Mouse (Mus musculus): Measurements from ENCODE around the gene Cyp4v3.

The Cyp4v3 gene

DNA sequence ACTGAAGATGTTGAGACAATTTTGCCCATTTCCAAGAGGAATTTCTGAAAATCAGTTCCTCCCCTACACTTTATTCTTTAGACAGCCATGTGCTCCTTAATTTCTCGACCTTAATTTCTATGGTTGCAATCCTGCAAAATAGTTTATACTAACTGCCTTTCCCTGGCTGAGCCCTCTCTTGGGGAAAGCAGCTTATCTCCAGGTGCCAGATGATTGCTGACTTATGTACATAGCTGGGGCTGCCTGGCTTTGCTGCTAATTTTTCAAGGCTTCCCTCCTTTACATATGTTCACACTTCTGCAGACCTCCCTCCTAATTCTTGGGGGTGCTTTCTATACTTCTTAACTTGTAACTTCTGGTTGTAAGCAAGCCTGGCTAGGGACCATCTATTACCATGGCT is 12.1 kb downstream of the Cyp4v3 start:
- no peak for DNase-seq (ENCODE audit: low read depth, low spot score)

DNA sequence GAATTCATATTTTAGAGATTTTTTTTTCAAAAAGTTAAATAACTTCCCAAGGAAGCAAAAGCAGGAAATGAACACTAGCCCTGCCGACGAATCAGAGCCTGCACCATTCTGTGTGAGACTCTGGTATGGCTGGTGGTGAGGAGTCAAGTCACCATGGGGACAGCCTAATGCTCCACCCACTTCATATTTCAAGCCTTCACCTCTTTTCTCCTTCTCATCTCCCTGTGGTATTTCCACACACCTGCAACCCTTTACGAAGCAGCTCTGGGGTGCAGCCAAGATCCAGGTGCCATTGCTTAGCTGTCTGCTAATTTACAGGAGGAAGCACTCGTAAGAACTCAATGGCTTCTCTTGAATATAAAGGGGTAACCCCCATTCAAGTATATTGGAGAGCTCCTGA is 22.0 kb downstream of the Cyp4v3 start:
- no peak for DNase-seq (ENCODE audit: low read depth, low spot score)

GRCm38 (mm10) chr8:45308366-45308765 is 24.6 kb downstream of the Cyp4v3 start, which contains the start of gene Gm45753:
TSS of gene Gm45753 (minus strand) at chr8:45308466.
- DNase-seq (ENCODE audit: low read depth, low spot score) = no peak

DNA sequence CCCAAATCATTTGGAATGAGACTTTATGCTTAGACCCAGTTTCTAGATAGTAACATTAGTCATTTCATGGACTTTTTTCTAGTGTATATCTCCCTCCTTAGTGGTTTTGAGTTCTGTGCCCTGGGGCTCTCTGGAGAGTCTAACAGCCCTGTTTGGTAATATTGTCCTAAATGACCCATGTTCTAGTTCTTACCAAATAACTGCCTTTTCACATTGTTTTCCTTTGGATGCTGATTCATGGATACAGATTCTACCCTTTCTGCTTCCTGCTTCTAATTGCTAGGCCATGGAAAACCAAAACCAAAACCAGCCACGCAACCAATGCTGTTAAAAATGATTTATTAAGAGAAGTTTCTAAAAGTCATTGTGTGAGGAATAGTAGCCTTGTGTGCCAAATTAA is 27.5 kb downstream of the Cyp4v3 start:
- DNase-seq (ENCODE audit: low read depth, low spot score) = no peak

DNA sequence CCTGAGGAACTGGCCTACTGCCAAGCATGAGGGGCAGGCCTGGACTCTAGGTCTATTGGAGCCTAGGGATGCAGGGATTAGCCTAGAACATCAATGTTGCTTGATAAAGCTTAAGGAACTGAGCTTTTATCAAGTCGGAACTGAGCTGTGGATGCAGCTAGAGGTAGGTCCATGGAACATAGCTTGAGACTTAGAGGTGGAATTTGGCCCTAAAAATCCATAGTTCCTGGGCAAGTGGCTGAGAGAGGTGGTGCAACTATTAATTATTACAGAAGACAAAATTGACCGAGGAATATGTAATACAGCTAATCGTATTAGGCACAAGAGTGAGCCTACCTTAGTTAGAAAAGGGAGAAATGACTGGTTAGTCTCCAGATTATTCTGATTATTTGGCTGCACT is 28.7 kb downstream of the Cyp4v3 start:
- DNase-seq (ENCODE audit: low read depth, low spot score) = no peak

DNA sequence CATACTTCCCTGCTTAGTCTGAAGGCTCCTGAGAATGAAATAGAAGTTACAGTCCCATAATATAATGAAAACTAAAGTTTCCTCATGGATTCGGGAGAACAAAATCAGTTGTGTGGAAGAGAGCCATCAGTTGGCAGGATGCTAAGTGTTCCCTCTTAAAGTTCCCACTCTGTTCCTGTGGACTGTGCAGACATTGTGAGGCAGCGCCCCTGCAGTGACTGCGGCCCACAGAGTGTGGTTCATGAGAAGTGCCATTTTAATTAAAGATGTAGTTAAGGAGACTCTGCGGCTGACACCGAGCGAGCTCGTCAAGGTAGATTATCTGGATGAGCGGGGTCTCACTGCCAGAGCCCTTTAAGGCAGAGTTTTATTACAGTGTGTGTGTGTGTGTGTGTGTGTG is 30.6 kb downstream of the Cyp4v3 start:
- DNase-seq (ENCODE audit: low read depth, low spot score) = no peak

- DNase-seq (ENCODE audit: low read depth, low spot score) = no peak
These were observed 37.7 kb downstream of the Cyp4v3 start for GRCm38 (mm10) chr8:45295276-45295675.

- no peak for DNase-seq (ENCODE audit: low read depth, low spot score)
These were observed 38.3 kb downstream of the Cyp4v3 start, which contains the start of gene Klkb1 for GRCm38 (mm10) chr8:45294687-45295086. TSS of gene Klkb1 (minus strand) at chr8:45294859.

GRCm38 (mm10) chr8:45291790-45292189 is 41.2 kb downstream of the Cyp4v3 start:
- no peak for DNase-seq (ENCODE audit: low read depth, low spot score)

- no peak for DNase-seq (ENCODE audit: low read depth, low spot score)
These were observed 51.4 kb downstream of the Cyp4v3 start for GRCm38 (mm10) chr8:45281630-45282029.

DNA sequence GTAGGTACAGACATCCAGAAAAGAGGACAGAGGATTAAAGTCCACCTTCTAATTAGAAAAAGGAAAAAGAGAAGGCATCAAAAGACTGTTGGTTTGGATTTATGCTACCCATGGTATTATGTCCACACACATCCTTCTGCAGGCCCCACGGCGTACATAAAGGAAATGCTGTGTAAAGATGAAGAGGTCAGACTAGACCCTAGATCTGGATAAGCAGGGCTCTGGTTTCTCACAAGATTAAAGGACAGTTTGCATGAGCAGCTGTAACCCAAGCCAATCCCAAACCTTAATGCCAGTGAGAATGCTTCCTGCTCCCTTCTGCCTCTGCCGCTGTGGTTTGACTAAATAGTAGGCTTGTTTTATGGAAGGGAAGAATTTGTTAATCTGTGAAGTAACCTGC is 55.6 kb downstream of the Cyp4v3 start:
- DNase-seq (ENCODE audit: low read depth, low spot score) = no peak

DNA sequence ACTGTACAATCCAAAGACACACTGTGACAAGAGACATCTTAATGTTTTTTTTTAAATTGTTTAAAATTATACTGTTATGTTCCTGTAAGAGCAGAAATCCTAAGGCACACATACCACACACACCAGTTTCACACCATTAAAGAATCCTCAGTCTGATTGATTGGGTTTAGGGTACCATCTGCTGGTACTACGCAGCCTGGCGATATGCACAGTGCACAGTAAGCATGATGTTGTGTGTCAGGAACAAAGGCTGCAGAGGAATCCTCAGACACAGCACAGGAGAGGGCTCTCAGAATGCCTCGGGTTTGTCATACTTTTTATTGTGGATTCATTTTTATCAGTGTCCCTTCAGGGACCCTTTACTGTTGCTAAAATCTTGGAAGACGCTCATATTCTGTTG is 58.7 kb downstream of the Cyp4v3 start:
- DNase-seq (ENCODE audit: low read depth, low spot score) = no peak

GRCm38 (mm10) chr8:45269056-45269455 is 64.0 kb downstream of the Cyp4v3 start:
- DNase-seq (ENCODE audit: low read depth, low spot score) = no peak

- DNase-seq (ENCODE audit: low read depth, low spot score) = no peak
These were observed 64.5 kb downstream of the Cyp4v3 start for GRCm38 (mm10) chr8:45268485-45268884.

DNA sequence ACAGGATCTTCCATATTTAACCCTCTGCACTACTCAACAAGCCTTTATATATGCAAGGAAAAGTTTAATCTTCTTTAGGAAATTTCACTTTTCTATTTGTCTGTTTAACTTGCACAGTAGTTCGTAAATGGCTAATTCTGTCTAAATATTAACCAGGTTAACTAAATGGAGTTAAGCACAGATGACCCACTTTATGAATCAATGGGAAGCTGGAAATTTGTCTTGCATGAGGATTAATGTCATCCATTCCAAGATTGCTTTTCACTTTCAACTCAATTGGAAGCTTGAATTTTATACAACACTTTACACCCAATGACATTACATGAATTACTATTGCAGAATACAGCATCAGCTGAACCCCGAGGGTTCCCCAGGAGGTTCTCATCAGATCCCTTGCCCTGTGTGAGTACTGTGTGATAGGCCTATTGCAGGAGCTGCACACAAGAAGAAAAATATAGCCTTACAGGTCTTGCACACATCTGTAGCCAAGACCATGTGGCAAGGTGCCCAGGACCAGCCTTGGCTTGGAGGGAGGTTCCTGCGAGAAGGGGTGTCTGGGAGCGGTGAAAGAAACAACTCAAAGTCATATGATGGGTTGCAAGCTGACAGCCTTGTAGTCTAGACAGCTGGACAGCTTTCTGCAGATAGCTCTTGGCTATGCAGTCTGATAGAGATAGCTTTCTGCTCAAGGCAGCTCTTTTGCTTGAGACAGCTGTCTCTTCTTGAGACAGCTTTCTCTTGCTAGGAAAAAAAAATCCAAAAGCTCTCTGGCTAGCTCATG is 65.2 kb downstream of the Cyp4v3 start:
- DNase-seq (ENCODE audit: low read depth, low spot score) = no peak

DNA sequence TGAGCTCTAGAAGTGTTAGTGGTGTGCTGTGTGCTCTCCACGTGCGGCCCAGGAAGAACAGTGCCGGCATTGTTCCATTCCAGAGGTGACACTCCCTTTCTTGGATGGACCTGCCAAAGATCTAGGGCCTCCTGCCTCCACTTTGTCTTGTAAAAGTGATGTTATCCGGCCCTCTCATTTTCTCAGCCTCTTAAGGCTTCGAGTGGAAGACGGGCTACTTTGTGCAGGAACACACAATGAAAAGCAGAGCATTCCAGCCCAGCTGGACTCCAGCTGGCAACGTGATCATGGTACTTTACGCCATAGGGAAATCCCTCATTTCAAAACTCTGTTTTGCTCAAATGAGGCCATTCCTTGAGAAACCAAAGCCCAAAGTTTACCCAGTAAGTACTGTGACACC is 66.0 kb downstream of the Cyp4v3 start:
- DNase-seq (ENCODE audit: low read depth, low spot score) = no peak

- DNase-seq (ENCODE audit: low read depth, low spot score) = no peak
These were observed 68.1 kb downstream of the Cyp4v3 start for GRCm38 (mm10) chr8:45264918-45265317.

GRCm38 (mm10) chr8:45262851-45263250 is 70.2 kb downstream of the Cyp4v3 start:
- DNase-seq (ENCODE audit: low read depth, low spot score) = no peak

DNA sequence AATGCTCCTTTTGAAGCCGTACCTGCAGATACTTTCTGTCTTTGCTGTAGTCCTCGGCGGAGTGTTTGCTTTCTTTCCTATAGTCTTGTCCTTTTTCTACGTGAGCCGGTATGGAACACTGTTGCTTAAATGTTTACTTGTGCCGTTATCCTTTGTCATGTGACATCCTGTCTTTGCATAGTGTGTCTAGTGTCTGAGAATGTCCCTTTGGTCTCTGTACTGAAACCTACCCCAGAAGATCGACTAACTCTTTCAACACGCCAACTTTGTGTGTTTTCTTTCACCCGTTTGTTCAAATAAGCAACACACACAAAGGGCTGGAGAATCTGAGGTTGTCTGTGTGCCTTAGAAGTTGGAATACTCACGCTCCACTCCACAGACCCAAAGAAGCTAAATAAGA is 71.1 kb downstream of the Cyp4v3 start, which contains the start of gene F11:
TSS of gene F11 (minus strand) at position 112 of the 400 bp plus-strand sequence.
- DNase-seq (ENCODE audit: low read depth, low spot score) = no peak

GRCm38 (mm10) chr8:45258421-45258820 is 74.6 kb downstream of the Cyp4v3 start:
- no peak for DNase-seq (ENCODE audit: low read depth, low spot score)

- DNase-seq (ENCODE audit: low read depth, low spot score) = no peak
These were observed 78.0 kb downstream of the Cyp4v3 start for GRCm38 (mm10) chr8:45255040-45255439.
